Mouse (Mus musculus) common myeloid progenitor, adult 5-6 weeks (primary cell): Measurements from ENCODE around the gene Lrrc56. TPM values are rescaled to one million over a fixed set of nuclear protein-coding genes. Genes with fewer than 3 reads are reported as not detected.

ENCODE experiments used
- total RNA-seq: library from RNA; stranded (forward); fragments of 200-1000, 187-1606 nt; gene quantifications from 2 replicates; pipeline ENCODE4 v1.2.3, GENCODE M21; 2017

The Lrrc56 gene
- total RNA-seq, 1 experiment from 2014 or later: 1.2 TPM

Other genes starting within 250 kb of the Lrrc56 start
- not detected in 2 replicates for gene Ifitm5, start 243.9 kb upstream of the Lrrc56 start, total RNA-seq
- 0.96 TPM in 1 of 2 replicates, not detected in the other for gene Gm45717, start 238.2 kb upstream of the Lrrc56 start, total RNA-seq
- gene Ifitm2, start 238.2 kb upstream of the Lrrc56 start, total RNA-seq: 275 and 332 TPM in 2 replicates
- 120 and 124 TPM in 2 replicates for gene Ifitm1, start 226.9 kb upstream of the Lrrc56 start, total RNA-seq
- 143 and 146 TPM in 2 replicates for gene Ifitm3, start 183.4 kb upstream of the Lrrc56 start, total RNA-seq
- gene Ifitm6, start 176.2 kb upstream of the Lrrc56 start, total RNA-seq: 8.2 TPM in 1 of 2 replicates, not detected in the other
- not detected in 2 replicates for gene Gm17387, start 165.0 kb upstream of the Lrrc56 start, total RNA-seq
- gene B4galnt4, start 133.1 kb upstream of the Lrrc56 start, total RNA-seq: 0.19 and 0.82 TPM in 2 replicates
- 0.19 and 3.4 TPM in 2 replicates for gene Pkp3, start 115.9 kb upstream of the Lrrc56 start, total RNA-seq
- 17.7 and 26.1 TPM in 2 replicates for gene Sigirr, start 93.6 kb upstream of the Lrrc56 start, total RNA-seq
- not detected in 2 replicates for gene Ano9, start 76.4 kb upstream of the Lrrc56 start, total RNA-seq
- gene Ptdss2, start 71.8 kb upstream of the Lrrc56 start, total RNA-seq: 12.8 and 16.6 TPM in 2 replicates
- gene Rnh1, start 21.3 kb upstream of the Lrrc56 start, total RNA-seq: 42.0 and 54.6 TPM in 2 replicates
- 23.5 and 36.8 TPM in 2 replicates for gene Hras, start 152 bp upstream of the Lrrc56 start, total RNA-seq
- 0.32 and 1.2 TPM in 2 replicates for gene Lmntd2, start 19.9 kb downstream of the Lrrc56 start, total RNA-seq
- 1.8 and 5.9 TPM in 2 replicates for gene Rassf7, start 21.7 kb downstream of the Lrrc56 start, total RNA-seq
- gene Phrf1, start 34.6 kb downstream of the Lrrc56 start, total RNA-seq: 64.1 and 114 TPM in 2 replicates
- 3.4 and 24.7 TPM in 2 replicates for gene Irf7, start 72.3 kb downstream of the Lrrc56 start, total RNA-seq
- gene Cdhr5, start 82.6 kb downstream of the Lrrc56 start, total RNA-seq: not detected in 2 replicates
- not detected in 2 replicates for gene Sct, start 85.0 kb downstream of the Lrrc56 start, total RNA-seq
- gene Drd4, start 97.8 kb downstream of the Lrrc56 start, total RNA-seq: not detected in 2 replicates
- 18.7 and 29.1 TPM in 2 replicates for gene Deaf1, start 133.5 kb downstream of the Lrrc56 start, total RNA-seq
- 7.4 and 9.0 TPM in 2 replicates for gene Tmem80, start 133.6 kb downstream of the Lrrc56 start, total RNA-seq
- gene Eps8l2, start 144.7 kb downstream of the Lrrc56 start, total RNA-seq: 1.1 TPM in 1 of 2 replicates, not detected in the other
- gene Taldo1, start 198.0 kb downstream of the Lrrc56 start, total RNA-seq: 295 and 302 TPM in 2 replicates
- 11.4 and 12.7 TPM in 2 replicates for gene Gatd1, start 220.0 kb downstream of the Lrrc56 start, total RNA-seq
- not detected in 2 replicates for gene Cend1, start 235.3 kb downstream of the Lrrc56 start, total RNA-seq
- gene Slc25a22, start 243.7 kb downstream of the Lrrc56 start, total RNA-seq: 4.9 and 11.1 TPM in 2 replicates
- 8.3 and 14.3 TPM in 2 replicates for gene Pidd1, start 249.9 kb downstream of the Lrrc56 start, total RNA-seq